Mouse (Mus musculus): ENCODE measurements around the gene Lrch4. TPM values are rescaled to one million over a fixed set of nuclear protein-coding genes. Genes with fewer than 3 reads are reported as not detected.

The Lrch4 gene
- polyA plus RNA-seq, 1 experiment from 2014 or later = 27.2 TPM

DNA sequence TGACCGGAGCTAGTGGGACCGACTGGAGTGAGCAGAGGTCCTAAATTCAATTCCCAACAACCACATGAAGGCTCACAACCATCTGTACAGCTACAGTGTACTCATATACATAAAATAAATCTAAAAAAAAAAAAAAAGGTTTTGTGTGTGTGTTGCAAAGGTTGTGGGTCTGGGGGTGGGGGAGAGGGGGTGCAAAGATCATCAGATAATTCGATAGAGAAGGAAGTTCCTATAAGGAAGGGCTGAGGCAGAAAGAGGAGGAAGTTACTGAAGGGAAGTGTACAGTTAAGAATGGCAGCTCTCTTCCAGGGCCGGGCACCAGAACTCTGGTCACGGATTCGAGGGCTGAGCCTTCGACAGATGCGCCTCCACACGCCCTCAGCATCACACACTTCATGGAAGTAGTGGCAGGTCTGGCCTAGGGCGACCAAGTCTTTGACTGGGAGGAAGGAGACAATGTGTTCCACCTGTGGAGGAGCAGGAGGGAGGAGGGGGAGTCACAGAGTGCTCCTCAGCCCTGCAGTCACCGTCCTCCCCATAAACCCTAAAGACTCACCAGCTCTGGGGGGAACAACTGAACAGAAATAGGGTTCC lies 4.9 kb upstream of the Lrch4 start:
- H3K4me3 ChIP-seq = no peak overlapping the region
- 90% methylated on average over 11 of the region's 11 CpGs for WGBS
- no peaks in the 10 kb centered on the region for H3K27me3 ChIP-seq (ENCODE audit: low read depth, poor library complexity, severe bottlenecking)
- no peak for DNase-seq (ENCODE audit: low spot score)
- H3K4me1 ChIP-seq = peaks cover 29% of the 10 kb centered on the region
- H3K27ac ChIP-seq (replicated peaks) = no peak overlapping the region
- H3K9me3 ChIP-seq (replicated peaks) = no peaks in the 10 kb centered on the region
- no peaks in the 10 kb centered on the region for H3K36me3 ChIP-seq

DNA sequence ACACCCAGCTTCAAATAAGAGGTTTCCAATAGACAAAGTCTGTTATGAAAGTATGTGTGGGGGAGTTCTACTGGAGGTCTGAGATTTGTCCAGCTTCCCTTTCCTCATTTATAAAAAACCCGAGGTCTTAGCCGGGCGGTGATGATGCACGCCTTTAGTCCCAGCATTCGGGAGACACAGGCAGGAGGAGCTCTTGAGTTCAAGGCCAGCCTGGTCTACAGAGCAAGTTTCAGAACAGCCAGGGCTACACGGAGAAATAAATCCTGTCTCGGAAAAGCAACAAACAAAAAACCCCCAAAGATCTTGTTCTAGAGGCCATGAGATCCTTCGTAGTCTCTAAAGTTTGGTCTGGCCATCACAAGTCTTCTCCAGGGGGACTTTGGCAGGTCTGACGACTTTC lies 930 bp upstream of the Lrch4 start:
- DNase-seq (ENCODE audit: low spot score) = no peak

DNA sequence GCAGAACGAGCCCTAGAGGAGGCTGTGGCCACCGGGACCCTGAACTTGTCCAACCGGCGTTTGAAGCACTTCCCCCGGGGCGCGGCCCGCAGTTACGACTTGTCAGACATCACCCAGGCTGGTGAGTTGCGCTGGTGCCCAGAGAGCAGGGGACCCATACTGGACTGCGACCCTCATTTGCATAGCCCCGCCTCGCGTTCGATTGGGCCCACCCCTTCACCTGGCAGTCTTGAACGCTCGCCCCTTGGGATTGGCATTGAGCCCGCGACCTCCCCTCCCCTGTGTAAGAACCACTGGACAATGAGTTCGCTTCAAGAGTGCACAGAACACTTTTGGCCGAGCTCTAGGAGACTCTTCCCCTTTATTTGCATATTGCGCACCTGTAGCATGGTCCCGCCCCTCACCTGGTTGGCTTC lies 393 bp downstream of the Lrch4 start:
- Histone ChIP-seq H3K36me3 (peaks cover 27% of the 10 kb centered on the region), H3K27me3 (ENCODE audit: low read depth, poor library complexity, severe bottlenecking) (no peaks in the 10 kb centered on the region), H3K9me3 (replicated peaks) (no peaks in the 10 kb centered on the region), H3K27ac (replicated peaks) (peak overlapping the region; percentile 96), H3K4me3 (peak overlapping the region; percentile 94), H3K4me1 (peaks cover 71% of the 10 kb centered on the region)
- 1% methylated on average over 23 of the region's 23 CpGs for WGBS
- no peak for DNase-seq (ENCODE audit: low spot score)

More for the DNA sequence above, 930 bp upstream of the Lrch4 start:
- Histone ChIP-seq H3K27me3 (ENCODE audit: low read depth, poor library complexity, severe bottlenecking) (no peaks in the 10 kb centered on the region), H3K4me1 (peaks cover 62% of the 10 kb centered on the region), H3K27ac (replicated peaks) (peak overlapping the region; percentile 92), H3K9me3 (replicated peaks) (no peaks in the 10 kb centered on the region), H3K36me3 (peaks cover 15% of the 10 kb centered on the region; the same call in 1 of the 2 replicates), H3K4me3 (peak overlapping the region; percentile 94)
- 7% methylated on average over 9 of the region's 9 CpGs for WGBS

DNA sequence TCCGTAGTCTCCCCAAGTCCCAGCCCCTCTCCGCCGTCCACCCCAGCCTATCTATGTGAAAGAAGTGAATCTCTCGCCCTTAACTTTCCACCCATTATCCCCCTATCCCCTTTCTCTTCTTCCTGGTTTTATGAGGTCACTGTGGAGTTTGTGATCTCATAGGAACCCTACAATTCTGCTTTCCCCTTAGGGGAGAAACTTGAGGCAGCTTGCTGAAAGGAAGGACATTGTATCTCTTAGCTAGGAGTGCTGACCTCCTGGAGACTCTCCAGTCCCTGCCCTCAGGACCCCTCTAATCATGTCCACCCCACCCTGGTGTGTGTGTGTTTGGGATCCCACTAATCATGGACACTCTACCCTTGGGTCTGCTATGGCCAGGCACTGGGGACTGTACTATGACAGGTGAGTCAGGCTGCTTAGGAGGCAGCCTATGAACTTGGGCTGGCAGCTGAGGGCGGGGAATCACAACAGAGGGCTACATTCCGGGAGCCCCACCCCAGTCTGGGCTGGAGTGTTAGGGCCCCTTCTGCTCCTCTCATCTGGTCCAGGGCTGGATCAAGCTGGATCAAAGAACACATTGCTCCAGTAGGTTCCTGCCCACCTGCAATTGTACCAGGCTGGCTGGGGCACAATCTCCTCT lies 1.1 kb downstream of the Lrch4 start:
- H3K9me3 ChIP-seq (replicated peaks) = no peaks in the 10 kb centered on the region
- 28% methylated on average over 6 of the region's 6 CpGs for WGBS
- peaks cover 65% of the 10 kb centered on the region for H3K4me1 ChIP-seq
- H3K27me3 ChIP-seq (ENCODE audit: low read depth, poor library complexity, severe bottlenecking) = no peaks in the 10 kb centered on the region
- H3K36me3 ChIP-seq = peaks cover 34% of the 10 kb centered on the region
- H3K4me3 ChIP-seq = peak overlapping the region; percentile 94
- peak overlapping the region; percentile 96 for H3K27ac ChIP-seq (replicated peaks)
- DNase-seq (ENCODE audit: low spot score) = no peak

DNA sequence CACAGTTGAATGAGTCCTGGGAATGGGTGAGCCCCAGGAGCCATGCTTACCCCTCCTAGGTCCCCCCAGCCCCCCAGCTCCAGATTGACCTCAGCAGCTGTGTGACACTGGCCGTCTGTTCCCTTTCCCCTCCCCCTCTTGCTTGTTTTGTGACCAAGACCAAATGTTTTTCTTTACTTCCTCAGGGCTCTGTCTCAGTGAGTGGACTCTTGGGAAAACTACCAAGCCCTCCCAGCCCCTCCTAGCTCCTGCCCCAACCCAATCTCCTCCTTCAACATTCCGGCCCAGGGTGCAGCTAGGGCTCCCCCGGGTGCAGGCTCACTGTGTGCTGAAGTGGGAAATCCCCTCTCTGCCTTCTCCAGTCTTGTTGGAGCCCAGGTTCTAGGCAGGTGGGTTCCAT lies 1.7 kb downstream of the Lrch4 start:
- Histone ChIP-seq H3K4me1 (peaks cover 60% of the 10 kb centered on the region), H3K4me3 (peak overlapping the region; percentile 94), H3K27ac (replicated peaks) (peak overlapping the region; percentile 96), H3K27me3 (ENCODE audit: low read depth, poor library complexity, severe bottlenecking) (no peaks in the 10 kb centered on the region), H3K36me3 (peaks cover 40% of the 10 kb centered on the region), H3K9me3 (replicated peaks) (no peaks in the 10 kb centered on the region)
- 50% methylated on average over 3 of the region's 3 CpGs for WGBS
- no peak for DNase-seq (ENCODE audit: low spot score)

DNA sequence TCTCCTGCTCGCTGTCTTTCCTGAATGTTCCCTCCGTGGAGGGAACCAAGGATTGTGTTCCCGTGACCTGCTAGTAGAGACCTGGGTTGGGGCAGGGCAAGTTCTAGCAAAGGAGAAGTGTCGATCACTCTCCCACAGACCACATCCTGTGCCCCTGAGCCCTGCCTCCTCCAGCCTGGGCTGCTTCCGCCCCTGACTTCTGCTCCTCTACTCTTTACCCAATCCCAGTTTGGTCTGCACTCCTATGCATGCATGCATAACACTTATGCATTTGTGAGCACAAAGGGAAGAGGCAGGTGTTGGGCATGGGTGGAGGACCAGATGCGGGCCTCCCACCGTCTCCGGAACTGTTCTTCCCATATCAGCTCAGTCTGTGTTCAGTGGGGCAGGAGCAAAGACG lies 2.2 kb downstream of the Lrch4 start:
- no peak for DNase-seq (ENCODE audit: low spot score)
- Histone ChIP-seq H3K27me3 (ENCODE audit: low read depth, poor library complexity, severe bottlenecking) (no peaks in the 10 kb centered on the region), H3K4me3 (peak overlapping the region; percentile 94), H3K9me3 (replicated peaks) (no peaks in the 10 kb centered on the region), H3K27ac (replicated peaks) (peak overlapping the region; percentile 96), H3K36me3 (peaks cover 46% of the 10 kb centered on the region), H3K4me1 (peaks cover 56% of the 10 kb centered on the region)
- WGBS = 75% methylated on average over 9 of the region's 9 CpGs

DNA sequence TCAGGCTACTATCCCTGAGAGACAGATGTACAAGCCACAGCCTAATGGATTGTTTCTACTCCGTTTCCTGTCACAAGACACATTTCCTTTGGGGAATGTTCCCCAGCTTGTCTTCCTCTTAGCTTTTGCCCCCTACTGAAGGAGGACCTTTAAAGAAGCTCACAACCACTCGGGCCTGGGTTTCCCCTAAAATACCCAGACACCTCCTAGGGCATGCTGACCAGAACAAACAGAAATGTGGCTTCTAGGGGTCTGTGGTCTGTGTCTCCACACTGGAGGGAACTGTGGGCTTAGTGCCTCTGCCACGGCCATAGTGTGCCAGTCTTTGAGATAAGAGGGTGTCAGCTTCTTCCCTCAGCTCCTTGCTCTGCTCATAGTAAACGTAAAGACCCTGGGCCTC lies 2.7 kb downstream of the Lrch4 start:
- Histone ChIP-seq H3K27me3 (ENCODE audit: low read depth, poor library complexity, severe bottlenecking) (no peaks in the 10 kb centered on the region), H3K4me1 (peaks cover 56% of the 10 kb centered on the region), H3K27ac (replicated peaks) (peak overlapping the region; percentile 96; the same call in 1 of the 2 replicates), H3K4me3 (peak overlapping the region; percentile 94; the same call in 1 of the 2 replicates), H3K36me3 (peaks cover 50% of the 10 kb centered on the region), H3K9me3 (replicated peaks) (no peaks in the 10 kb centered on the region)
- 79% methylated on average over 4 of the region's 4 CpGs for WGBS
- no peak for DNase-seq (ENCODE audit: low spot score)

DNA sequence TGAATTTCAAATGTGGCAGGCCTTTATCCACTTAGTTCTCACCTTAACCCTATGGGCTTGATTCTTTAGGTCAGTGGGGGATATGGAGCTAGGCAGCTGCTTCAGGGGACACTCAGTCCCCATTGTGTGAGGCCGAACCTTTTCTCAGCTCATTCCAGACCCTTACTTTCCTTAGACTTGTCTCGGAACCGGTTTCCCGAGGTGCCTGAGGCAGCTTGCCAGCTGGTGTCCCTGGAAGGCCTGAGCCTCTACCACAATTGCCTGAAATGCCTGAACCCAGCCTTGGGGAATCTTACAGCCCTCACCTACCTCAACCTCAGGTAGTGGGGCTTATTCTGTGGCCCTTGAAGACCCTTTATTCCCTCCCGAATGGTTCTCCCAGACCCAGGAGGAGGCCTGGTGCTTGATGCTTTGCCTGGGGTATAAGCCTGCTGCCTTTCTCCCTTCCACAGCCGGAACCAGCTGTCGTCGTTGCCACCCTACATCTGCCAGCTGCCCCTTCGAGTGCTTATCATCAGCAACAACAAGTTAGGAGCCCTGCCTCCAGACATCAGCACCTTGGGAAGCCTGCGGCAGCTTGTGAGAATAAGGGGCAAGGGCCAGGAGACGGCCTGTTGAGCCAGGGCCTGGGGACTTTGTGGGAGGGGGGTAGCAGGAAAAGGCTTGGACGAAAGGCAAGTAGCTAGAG lies 4.6 kb downstream of the Lrch4 start:
- WGBS = 86% methylated on average over 12 of the region's 12 CpGs
- Histone ChIP-seq H3K27me3 (ENCODE audit: low read depth, poor library complexity, severe bottlenecking) (no peaks in the 10 kb centered on the region), H3K36me3 (peaks cover 70% of the 10 kb centered on the region), H3K9me3 (replicated peaks) (no peaks in the 10 kb centered on the region), H3K4me3 (no peak overlapping the region), H3K27ac (replicated peaks) (no peak overlapping the region; the same call in 1 of the 2 replicates), H3K4me1 (peaks cover 43% of the 10 kb centered on the region)
- DNase-seq (ENCODE audit: low spot score) = no peak

DNA sequence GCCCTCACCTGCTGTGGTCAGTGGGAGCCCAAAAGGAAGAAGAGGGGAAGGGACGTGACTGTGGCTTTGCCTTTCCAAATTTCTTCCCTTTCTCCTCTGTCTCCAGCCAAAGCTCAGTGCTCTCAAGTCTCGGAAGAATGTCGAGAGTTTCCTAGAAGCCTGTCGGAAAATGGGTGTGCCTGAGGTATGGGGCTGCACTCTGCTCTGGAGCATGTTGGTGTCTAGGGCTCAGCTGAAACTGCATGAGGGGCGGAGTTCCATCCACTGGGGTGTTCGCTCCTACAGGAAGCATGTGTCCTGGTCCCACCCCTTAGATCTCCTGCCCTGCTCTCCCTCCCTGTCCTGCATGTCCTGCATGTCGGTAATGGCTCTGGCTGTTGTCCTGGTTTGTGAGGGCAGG lies 10.6 kb downstream of the Lrch4 start:
- H3K27ac ChIP-seq (replicated peaks) = no peak overlapping the region
- H3K36me3 ChIP-seq = peaks cover 84% of the 10 kb centered on the region
- 90% methylated on average over 7 of the region's 7 CpGs for WGBS
- H3K4me3 ChIP-seq = no peak overlapping the region
- no peak for DNase-seq (ENCODE audit: low spot score)
- peaks cover 4% of the 10 kb centered on the region; the same call in 1 of the 2 replicates for H3K4me1 ChIP-seq
- peaks cover 25% of the 10 kb centered on the region for H3K27me3 ChIP-seq (ENCODE audit: low read depth, poor library complexity, severe bottlenecking)
- no peaks in the 10 kb centered on the region for H3K9me3 ChIP-seq (replicated peaks)

DNA sequence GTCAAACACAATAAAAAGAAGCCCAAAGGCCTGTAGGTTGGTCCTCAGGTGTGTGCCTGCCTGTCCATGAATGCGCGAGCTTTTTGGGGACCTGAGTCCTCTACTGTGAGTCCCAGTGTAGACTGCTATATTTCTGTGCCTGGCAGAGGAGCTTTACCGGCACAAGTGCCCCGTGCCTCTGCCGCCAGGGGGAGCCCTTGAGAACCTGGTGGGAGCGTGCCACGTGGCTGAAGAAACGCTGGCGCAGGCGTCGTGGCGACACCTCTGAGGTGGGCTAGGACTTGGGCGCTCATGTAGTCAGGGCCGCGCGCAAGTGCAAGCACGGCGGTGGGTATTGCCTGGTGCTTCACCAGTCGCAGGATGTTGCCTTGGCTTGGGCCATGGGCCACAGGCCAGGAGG lies 12.1 kb downstream of the Lrch4 start, which contains the start of gene Sap25:
TSS of gene Sap25 (plus strand) at position 281 of the 400 bp plus-strand sequence.
- H3K36me3 ChIP-seq = peaks cover 68% of the 10 kb centered on the region
- no peak within 1 kb of the TSS for H3K4me3 ChIP-seq
- H3K27me3 ChIP-seq (ENCODE audit: low read depth, poor library complexity, severe bottlenecking) = peaks cover 40% of the 10 kb centered on the region
- H3K4me1 ChIP-seq = peaks cover 17% of the 10 kb centered on the region
- 89% methylated on average over 19 of the region's 19 CpGs for whole genome bisulfite sequencing
- H3K9me3 ChIP-seq (replicated peaks) = no peaks in the 10 kb centered on the region
- no peak for DNase-seq (ENCODE audit: low spot score)
- H3K27ac ChIP-seq (replicated peaks) = no peak within 1 kb of the TSS

DNA sequence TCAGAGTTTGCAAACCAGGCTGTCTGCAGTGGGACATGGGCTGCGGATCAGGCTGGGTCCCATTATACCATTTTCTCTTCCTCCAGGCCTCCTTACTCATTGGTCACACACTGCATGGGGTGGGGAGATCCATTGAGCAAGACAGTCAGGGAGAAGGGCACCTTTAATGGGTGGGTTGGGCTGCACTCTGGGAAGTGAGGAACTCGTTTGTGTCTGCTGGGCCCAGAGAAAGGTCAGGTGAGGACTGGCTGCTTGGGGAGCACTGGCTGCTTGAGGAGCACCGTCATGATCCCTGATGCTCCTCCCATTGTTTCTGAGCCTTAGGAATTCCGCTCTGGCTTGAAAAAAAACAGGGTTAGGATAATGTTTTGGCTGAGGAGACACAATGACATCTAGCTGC lies 14.0 kb downstream of the Lrch4 start:
- peaks cover 55% of the 10 kb centered on the region for H3K27me3 ChIP-seq (ENCODE audit: low read depth, poor library complexity, severe bottlenecking)
- WGBS = 57% methylated on average over 4 of the region's 4 CpGs
- peaks cover 50% of the 10 kb centered on the region for H3K36me3 ChIP-seq
- no peak overlapping the region for H3K27ac ChIP-seq (replicated peaks)
- H3K4me1 ChIP-seq = peaks cover 17% of the 10 kb centered on the region
- no peaks in the 10 kb centered on the region for H3K9me3 ChIP-seq (replicated peaks)
- no peak for DNase-seq (ENCODE audit: low spot score)
- no peak overlapping the region for H3K4me3 ChIP-seq

DNA sequence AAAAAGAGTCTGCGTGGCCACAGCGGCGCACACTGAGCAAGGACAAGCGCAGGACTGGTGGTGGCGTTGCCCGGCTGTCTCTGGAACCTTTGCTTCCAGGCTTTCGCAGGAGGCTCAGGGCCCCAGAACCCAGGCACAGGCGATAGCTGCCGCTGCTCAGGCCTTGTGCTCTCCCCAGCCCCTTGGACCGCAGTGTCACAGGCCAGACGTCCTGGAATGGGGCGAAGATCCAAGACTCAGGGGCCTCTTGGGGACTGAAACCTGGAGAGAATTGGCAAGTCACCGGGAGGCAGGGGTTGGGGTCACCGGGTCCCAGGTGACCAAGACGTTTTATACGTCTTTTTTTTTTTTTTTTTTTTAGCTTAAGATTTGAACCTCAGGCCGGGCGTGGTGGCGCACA lies 15.6 kb downstream of the Lrch4 start:
- H3K27me3 ChIP-seq (ENCODE audit: low read depth, poor library complexity, severe bottlenecking) = peaks cover 55% of the 10 kb centered on the region
- WGBS = 38% methylated on average over 19 of the region's 19 CpGs

More for the DNA sequence above, 15.6 kb downstream of the Lrch4 start:
- Histone ChIP-seq H3K4me1 (peaks cover 27% of the 10 kb centered on the region), H3K27ac (replicated peaks) (0 out of 2 replicates have a peak overlapping the region, but pooled peaks have one; percentile 1), H3K4me3 (peak overlapping the region; percentile 23; the same call in 1 of the 2 replicates), H3K9me3 (replicated peaks) (no peaks in the 10 kb centered on the region), H3K36me3 (peaks cover 34% of the 10 kb centered on the region)
- no peak for DNase-seq (ENCODE audit: low spot score)
